Mouse (Mus musculus) lung, postnatal 0 days (tissue): ENCODE measurements around the gene Map3k14.

ENCODE experiments used
- CTCF ChIP-seq: IDR thresholded peaks from 2 replicates; pipeline ENCODE4 v1.5.1; 2016; ENCODE audit warnings: antibody characterized with exemption, mild to moderate bottlenecking
- EP300 ChIP-seq: IDR thresholded peaks from 2 replicates; pipeline ENCODE4 v1.6.1; 2016; ENCODE audit warnings: antibody characterized with exemption, mild to moderate bottlenecking, control low read depth

- no peak for TF ChIP-seq CTCF
- no peak for TF ChIP-seq EP300
Observed at GRCm38 (mm10) chr11:103170111-103170493, 97.2 kb downstream of the Map3k14 start.
